Mouse (Mus musculus): Measurements from ENCODE around the gene Ap2b1.
"Not testable (repeated sequence)": the region's sequence is repeated elsewhere in the genome, so short reads cannot be mapped to it uniquely, and the experiment has no call there.

The Ap2b1 gene

DNA sequence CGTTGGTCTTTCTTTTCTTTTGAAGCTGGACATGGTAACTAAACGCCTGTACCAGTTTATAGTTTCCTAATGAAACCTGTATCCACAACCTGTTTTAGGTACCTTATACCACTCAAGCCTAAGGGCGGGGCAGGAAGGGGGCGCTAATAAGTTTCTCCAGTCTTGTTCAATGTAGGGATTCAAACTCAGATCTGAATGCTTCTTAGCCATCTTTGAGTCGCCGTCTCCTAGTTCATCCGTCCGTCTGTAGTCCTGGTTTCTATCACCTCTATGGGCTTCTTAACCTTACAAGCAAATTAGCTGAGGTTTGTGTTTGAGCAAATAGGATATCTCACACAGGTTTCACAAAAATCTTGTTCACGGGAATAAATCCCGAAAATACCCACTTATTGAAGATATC, 3.3 kb downstream of the Ap2b1 start:
- DNase-seq = no peak

DNA sequence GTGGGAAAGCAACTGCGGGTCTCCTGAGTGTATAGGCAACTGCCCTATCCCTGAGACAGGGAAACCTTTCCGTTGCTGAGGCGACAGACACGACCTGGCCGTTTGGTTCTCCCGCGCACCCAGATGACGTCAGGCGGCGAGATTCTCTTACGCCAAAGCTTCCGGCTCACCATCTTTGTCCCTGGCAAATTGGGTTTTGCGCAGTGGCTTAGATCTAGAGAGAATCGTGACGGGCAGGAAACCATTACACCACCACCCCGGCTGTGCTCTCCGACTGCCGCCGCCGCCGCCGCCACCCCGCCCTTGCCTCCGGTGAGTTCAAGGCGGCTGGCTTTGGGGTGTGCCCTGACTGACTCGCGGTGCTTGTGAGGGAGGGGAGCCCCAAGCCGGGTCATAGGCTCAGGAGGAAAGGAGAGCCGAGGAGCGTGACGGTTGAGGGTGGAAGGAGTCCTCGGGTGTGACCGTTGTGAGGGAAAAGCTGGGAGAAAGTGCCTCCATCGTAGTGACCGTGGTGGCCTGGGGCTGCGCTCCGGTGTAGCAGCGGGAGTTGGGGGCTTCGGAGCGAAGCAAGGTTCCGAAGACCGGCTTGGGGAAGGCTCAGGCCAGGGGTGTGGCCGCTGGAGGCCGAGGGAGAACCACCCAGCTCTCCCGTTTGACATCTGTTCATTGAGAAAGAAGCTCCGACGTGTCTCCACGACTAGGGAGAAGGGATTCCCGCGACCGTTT, 3.9 kb downstream of the Ap2b1 start, which contains the start of gene Pex12:
Gene Pex12 (minus strand): TSS at position 61 of the 726 bp plus-strand sequence.
- DNase-seq = peak; percentile 96

DNA sequence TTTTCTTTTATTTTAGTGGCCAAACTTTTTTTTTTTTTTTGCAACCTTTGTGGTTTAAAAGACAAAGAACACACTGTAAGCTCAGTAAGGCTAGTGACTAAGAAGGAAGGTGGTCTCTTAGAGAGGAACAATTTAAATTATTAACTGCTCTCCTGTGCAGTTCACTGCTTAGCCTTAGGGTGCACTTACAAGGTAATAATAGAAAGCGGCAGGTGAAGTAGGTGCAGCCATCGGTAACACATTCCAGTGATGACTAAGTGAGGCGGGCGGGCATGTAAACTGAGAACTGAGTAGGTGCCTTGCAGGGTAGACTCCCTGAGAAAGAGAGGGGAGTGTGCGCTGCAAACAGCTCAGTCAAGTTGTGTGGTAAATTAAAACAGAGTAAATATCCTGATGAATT, 4.9 kb downstream of the Ap2b1 start:
- no peak for DNase-seq

DNA sequence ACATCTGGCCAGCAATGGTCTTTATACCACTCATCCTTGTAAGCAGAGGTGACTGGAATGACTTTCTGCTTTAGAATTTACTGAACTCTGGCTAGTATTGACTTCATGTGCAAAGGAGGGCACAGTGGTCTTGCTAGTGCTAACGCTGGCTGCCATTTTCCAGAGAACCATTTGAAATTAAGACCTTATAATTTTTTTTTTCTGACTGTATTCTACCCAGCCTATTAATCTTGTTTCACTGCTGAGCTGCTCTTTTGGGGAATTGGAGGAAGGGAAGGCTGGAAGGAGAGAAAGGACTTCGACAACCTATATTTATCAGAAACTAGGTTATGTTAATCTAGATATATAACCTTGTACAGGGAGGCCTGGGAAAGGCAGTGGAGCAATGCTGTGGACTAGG, 5.7 kb downstream of the Ap2b1 start:
- no peak for DNase-seq

DNA sequence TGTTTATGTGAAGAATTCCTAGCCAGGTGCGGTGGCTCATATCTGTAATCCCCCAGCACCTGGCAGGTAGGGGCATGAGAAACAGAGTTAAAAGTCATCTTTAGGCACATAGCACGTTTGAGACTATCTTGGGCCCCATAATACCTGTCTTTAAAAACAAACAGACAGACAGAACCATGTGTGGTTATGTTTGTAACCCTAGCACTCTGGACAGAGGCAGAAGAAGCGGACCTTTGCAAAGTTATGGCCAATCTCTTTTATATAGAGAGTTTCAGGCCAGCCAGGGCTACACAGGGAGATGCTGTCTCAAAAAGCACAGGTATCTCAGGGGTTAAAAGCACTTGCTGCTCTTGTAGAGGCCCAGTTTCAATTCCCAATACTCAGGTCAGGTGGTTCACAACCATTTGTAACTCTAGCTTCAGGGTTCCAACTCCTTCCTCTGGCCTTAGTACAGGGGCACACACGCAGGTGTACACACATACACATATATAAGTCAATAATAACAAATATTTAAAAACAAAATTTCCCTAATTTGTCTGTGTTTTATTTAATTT, 8.0 kb downstream of the Ap2b1 start:
- no peak for DNase-seq

DNA sequence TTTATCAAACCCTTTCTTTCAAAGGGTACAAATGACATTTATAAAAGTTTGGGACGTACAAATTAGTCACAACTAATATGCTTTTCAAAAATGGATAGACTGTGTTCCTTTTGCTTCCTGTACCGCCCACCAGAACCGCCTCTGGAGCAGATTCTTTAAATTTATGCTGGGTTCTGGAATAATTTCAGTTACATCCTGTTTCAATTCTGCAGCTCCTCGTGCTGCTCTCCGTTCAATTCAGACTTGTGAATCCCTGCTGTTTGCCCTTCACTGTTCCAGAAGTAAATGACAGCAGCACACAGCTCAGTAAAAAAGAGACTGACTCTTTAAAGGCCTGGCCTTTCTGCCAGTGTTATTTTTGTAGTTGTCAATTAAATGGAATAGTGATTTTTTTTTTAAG, 13.6 kb downstream of the Ap2b1 start:
- no peak for DNase-seq

DNA sequence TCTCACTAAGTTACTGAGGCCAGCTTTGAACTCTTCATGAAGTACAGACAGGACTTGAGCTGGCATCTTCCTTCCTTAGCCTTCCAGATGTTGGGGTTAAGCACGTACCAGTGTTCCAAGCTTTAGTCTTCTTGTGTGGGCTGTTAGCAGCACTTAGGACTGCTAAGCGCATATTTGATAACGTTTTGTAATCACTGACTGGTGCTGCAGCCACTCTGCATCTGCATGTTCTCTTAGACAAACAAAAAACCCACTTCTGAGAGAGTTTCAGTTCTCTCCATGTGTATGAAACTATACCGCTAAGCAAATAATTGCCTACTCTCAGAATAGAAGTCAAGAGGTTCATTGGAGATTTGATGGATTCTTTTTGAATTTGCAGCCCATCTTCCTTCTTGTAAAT, 20.2 kb downstream of the Ap2b1 start:
- no peak for DNase-seq

DNA sequence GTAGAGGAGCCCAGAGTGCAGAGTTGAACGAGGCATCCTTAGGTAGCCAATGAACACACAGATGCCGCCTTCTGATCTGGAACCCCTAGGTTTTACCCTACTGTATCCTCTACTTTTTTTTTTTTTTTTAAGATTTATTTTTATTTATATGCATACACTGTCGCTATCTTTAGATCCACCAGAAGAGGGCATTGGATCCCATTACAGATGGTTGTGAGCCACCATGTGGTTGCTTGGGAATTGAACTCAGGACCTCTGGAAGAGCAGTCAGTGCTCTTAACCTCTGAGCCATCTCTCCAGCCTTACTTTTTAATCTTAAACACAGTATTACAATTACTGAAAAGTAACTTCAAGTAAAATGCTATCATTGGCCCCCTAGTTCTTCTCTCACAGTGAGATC, 27.9 kb downstream of the Ap2b1 start:
- DNase-seq = not testable (repeated sequence)

DNA sequence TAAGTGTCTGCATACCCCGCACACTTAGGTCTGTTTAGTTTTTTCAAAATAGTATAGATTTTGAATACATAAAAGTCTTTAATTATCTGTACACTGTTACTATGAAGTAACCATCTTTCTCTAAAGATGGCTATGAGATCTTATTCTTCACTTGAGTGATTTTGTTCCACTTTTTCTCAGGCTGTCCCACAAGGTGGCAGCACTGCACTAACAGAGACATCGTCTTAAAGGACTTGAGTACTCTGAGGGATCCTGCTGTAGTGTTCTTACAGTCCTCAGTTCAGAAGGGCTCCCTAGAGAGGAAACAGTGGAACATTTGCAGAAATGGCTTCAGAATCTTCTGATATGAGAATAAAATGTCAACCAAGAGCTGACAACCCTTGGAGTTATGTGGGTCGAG, 28.6 kb downstream of the Ap2b1 start:
- DNase-seq = peak; percentile 72

DNA sequence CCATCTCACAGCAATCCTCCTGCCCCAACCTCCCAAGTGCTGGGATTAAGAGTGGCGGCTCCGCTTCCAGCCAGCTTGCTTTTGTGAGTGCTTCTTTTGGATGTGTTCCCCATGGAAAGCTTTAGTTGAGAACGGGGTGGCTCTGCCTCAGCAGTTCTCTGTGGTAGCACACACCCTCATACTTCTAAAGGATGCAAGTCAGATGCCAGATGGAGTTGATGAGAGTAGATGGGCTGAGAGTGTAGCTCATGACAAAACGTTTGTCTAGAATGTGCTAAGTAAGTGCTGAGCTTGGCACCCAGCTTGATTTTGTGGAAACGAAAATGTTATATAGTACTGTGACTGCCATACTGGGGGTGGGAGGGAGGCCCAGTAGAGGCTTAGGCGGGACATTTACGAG, 37.0 kb downstream of the Ap2b1 start:
- no peak for DNase-seq

DNA sequence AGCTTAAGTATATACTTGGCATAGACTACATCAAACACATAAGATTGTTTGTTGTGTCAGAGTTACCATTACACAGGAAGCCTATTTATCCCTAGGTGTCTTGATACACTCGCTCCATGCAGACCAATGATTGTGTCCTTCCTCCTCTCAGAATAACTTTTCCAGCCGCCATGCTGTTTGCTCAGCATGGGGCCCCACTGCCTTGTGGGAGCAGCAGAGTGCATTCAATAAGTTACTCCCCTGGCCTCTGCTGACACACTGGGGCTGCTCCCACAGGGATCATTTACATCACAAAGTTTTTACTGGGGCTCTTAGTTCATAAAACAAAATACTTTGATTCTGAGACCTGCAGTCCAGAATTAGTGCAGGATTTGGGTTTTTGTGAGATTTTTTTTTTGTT, 40.9 kb downstream of the Ap2b1 start:
- DNase-seq = no peak

DNA sequence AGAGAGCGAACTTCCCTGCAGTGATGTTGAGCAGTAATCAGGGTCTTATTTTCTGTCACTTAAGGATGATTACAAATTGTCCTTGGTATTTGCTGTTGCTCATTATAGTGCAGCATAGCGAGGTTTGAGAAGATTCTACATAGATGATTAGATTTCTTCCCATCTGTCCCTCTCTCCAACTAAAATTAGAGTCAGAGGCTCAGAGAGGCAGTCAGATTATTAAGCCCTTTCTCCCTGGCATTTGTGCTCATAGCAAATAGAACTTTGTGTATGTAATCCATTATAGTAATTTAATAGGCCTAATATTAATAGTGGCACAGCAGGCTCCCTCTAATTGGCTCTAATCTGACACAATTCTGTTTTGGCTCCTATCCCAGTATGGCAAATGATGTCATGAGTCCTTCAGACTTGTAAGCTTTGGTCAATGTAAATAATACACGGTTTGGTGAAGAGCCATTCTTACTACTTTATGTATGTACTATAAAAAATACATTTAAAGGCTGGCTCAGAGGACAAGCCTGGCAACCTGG, 43.0 kb downstream of the Ap2b1 start:
- DNase-seq = no peak

DNA sequence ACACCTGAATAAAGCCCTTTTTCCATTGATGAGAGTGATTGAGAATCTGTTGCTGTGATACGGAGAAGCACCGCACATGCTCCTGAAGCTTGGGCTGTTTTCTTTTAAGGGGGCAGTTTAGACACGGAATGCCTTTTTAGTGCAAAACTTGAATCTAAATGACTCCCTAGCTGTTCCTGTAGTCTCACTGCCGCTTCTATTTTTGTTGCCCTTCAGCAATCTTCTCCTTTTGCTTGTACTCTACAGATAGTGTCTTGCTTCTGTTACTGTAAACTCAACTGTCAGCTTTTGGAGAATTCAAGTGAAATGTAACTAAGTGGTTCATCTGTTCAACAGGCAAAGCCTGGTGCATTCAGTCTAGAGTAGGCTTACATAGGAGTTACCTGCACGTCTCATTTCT, 56.6 kb downstream of the Ap2b1 start:
- no peak for DNase-seq

DNA sequence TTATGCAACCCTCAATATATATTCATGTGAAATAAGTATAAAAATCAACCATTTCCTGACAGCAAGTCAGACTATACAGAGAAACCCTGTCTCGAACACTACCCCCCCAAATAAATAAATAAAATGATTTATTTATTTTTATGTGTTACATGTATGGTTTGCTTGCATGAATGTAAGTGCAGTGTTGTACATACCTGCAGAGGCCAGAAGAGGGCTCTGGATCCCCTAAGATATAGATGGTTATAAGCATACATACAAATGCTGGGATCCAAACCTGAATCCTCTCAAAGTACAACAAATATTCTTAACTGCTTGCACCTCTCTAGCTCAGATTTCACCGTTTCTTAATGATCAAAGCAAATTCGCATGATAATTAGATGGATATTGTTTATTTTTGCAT, 58.6 kb downstream of the Ap2b1 start:
- DNase-seq = peak; percentile 17

DNA sequence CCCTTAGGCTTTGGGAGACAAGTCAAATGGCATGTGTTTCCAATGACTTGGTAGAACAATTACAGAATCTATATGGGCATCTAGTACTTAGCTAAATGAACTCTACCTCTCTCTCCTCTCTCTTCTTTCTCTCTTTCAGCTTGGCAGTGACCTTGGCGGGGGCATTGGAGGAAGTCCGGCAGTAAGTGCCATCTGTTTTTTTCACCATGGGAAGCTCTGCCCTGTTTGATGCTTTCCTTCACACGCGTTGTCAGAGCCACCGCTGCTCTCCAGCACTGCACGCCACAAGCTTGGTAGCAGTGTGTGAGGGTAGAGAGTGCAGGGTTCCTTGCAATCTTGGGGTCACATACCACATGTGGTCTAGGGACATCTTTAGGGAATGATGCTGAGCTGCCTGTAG, 65.8 kb downstream of the Ap2b1 start:
- DNase-seq = no peak

DNA sequence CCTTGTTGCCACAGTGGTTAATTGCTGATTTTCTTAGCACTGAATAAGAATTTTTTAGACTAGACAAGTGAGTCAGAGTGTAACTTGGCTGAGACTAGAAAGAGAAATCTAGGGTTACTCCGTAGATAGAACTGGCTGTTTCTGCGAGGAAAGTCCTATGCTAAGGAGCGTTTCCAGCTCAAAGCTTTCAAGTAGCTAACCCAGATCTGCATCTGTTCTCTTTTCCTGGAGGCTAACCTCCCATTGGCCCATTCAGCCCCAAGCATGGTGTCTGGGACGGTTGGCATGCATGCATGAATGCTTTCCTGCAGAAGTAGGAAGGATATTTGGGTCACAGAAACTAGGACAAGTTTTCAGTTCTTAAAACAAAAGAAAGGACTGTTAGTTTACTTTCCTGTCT, 72.4 kb downstream of the Ap2b1 start:
- no peak for DNase-seq

DNA sequence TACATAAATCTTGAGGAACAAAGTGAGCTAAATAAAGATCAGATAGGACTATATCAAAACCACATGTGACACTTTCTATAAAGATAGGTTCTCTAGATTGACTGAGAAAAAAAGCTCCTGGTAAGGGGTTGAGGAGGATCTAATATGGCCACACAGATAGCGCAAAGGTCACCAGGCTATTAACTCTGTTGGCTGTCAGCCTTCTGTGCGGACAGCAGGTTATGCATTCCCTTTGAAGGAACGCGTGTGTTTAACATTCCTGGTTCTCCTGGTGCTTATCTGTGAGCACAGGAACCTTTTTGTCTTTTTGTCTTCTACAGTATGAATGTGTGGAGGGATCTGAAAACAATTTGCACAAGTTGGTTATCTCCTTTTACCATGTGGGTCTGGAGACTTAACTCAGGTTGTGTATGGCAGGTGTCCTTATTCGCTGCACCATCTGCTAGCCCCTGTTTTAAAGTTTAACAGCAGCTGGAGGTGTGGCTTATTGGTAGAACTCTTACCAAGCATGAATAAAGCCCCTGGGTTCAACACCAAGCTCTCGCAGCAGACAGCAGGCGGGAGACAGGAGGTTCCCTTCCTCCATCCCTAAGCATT, 81.0 kb downstream of the Ap2b1 start:
- DNase-seq = no peak

DNA sequence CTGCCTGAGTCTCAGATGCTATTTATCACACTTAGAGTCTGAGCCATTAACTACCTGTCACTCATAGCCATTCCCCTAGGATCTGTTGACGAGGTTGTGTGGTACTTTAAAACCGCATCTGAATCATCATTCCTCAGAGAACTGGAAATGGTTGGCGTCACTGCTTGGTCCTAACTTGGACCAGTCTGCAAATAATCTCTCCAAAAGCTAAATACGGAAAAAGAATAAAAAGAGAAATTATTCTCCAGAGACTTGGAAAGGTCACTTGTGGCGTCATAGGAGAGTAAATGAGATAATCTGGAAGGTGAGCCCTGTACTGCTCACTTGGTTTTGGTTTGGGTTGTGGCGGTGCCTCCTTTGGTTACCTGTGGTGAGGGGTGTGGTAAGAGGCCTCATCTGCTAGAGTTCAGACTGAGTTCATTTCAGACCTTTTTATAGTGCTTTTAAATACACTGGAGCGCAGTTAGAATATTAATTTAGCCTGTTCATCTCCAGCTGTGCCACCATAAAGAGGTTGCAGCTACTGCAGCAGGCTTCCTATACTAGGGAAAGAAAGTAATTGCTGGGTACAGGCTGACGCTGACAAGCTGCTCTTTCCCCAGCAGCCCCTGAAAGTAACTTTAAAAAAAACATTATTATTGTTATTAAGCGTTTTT, 84.2 kb downstream of the Ap2b1 start:
- no peak for DNase-seq

DNA sequence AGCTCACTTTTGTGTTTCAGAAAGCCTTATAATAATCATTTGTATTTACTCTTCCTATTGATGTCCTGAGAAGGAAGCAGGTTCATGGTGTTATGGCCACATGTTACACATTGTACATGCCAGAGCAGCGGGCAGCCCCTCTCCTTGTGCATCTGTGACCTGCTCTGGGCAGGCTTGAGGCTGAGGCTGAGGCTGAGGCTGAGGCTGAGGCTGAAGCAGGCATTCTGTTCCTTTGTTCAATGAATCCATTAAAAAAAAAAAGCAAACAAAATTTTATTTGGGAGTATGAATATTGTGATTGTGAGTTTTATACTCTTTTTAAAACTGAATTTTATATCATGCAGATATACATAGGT, 84.7 kb downstream of the Ap2b1 start:
- DNase-seq = no peak

DNA sequence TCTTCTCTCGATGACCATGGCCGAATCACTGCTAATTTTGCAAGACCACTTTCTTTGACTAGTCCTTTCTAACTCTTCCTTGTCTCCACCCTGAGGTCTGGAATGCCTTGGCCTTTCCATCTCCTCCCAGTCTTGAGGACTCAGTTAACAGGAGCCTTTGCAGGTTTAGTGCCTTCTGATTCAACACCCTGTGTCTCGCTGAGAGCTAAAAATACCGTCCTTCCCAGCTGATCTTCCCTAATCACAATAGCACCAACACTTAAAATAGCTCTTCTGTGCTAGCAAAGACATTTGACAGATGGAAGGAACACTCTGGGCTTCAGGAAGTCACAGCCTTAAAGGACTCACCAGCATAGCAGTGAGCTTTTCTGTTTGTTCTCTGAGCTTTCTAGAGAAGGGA, 94.2 kb downstream of the Ap2b1 start:
- no peak for DNase-seq

DNA sequence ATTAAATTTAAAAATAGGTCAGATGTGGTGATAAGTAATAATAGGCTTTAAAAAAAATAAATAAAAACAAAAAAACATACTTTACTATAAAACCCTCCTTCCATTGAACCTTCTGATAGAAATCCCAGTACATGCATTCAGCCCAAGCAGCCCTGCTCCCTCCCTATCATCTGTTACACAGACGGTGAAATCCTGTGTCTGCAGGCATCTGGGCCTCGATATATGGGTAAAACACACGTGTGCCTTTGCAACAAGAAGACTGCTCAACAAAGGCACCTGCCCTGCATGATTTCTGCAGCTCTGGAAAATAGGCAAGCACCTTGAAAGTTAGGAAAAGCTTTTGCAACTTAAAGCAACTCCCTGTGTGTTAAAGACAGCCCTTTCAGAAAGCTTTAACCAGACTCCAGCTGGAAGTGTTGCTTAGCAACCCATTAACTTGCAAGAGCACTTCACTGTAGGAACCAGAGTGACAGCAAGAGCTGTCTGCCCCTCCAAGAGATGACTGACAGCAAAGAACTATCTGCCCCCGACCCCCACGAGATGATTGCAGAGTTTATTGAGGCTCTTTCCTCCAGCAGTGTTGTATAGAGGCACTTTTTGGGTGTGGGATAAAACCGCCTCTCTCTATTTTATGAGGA, 96.1 kb downstream of the Ap2b1 start:
- DNase-seq = no peak

DNA sequence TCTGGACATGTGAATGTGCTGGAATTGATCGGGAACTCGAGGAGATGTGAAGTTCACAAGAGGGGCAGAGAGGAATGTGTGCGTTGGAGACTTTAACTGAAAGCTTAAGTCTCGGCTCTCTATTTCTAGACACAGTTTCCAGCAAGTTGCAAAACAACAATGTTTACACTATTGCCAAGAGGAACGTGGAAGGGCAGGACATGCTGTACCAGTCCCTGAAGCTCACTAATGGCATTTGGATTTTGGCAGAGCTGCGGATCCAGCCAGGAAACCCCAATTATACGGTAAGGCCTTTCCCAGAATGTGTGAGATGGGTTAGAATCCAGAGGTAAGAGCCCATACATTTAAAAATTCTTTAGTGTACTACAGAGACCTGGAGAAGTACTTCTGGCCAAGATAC, 98.8 kb downstream of the Ap2b1 start:
- DNase-seq = no peak

DNA sequence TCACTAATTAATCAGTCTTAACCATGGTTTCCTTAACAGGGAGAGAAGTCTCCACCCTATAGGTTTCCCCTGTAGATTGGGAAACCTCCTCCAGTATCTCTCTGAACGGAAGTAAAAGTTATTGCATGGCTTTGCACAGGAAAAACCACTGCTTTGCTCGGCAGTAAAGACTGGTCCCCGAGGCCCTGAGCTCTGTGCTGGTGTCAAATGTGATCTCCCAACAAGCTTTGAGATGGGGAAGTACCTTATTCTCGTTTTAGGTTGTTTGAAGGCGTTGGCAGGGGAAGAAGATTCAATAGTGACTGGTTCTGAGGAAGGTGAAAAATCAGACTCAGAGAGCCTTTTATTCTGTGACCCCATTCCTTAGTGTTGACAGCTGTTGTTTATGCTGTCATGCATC, 99.9 kb downstream of the Ap2b1 start:
- no peak for DNase-seq

DNA sequence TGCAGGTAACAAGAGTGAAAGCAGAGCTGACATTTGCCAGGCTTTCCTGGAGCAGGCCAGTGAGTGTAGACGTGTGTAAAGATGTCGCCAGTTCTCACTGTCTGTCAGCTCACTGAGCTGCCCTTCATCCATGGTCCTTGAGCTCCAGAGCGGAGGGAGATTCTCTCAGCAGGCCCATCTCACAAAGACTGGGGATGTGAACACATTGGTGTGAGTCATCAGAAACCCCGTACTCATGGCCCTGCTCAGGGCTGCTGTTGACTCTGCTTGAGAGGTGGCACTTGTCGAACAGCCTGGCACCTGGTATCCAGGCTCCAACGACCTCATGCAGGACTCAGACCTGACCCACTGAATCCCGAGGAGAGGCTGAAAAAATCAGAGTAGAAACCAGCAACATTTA, 105.0 kb downstream of the Ap2b1 start:
- no peak for DNase-seq

All from right cerebral cortex, postnatal 4 days (tissue).